Mouse (Mus musculus) ES-E14 (cell line): Measurements from ENCODE around the gene Dzip1. TPM values are rescaled to one million over a fixed set of nuclear protein-coding genes. Genes with fewer than 3 reads are reported as not detected.

Experiments used
- DNase-seq: peaks from one replicate; pipeline ENCODE4 v3.0.0-alpha.2; 2013; ENCODE audit warnings: low read depth, low spot score
- H3K27ac ChIP-seq: 2 replicates; pipeline ENCODE4 v1.5.1; 2012; ENCODE audit warnings: low read depth, mild to moderate bottlenecking, low read length, moderate library complexity, mixed read lengths; ENCODE audit not compliant: poor library complexity, insufficient read depth, severe bottlenecking
- H3K36me3 ChIP-seq: 2 replicates; pipeline ENCODE4 v1.6.1; 2012; ENCODE audit warnings: mild to moderate bottlenecking, low read length, moderate library complexity, mixed read lengths; ENCODE audit not compliant: control insufficient read depth, poor library complexity, insufficient read depth, severe bottlenecking
- H3K4me1 ChIP-seq, 2 experiments: fragments of 150-350 bp in 1 of 2; sonication (generic) in 1 of 2; 2 replicates each; pipeline ENCODE4 v1.6.1; 2012; ENCODE audit warnings: low read length in 2 of 2, mild to moderate bottlenecking in 1 of 2, mixed read lengths in 1 of 2; ENCODE audit not compliant: control insufficient read depth in 2 of 2, insufficient read depth in 2 of 2, poor library complexity in 1 of 2
- H3K4me3 ChIP-seq, 2 experiments: fragments of 150-350 bp in 1 of 2; sonication (generic) in 1 of 2; 2 replicates each; pipeline ENCODE4 v1.5.1; 2012; ENCODE audit warnings: low read length in 2 of 2, low read depth in 1 of 2, mild to moderate bottlenecking in 1 of 2, mixed read lengths in 1 of 2; ENCODE audit not compliant: insufficient read depth in 1 of 2, poor library complexity in 1 of 2, severe bottlenecking in 1 of 2
- H3K9ac ChIP-seq: 2 replicates; pipeline ENCODE4 v1.6.1; 2012; ENCODE audit warnings: low read depth, mild to moderate bottlenecking, low read length, mixed read lengths; ENCODE audit not compliant: poor library complexity, insufficient read depth, severe bottlenecking
- H3K9me3 ChIP-seq: fragments of 150-350 bp; sonication (generic); 2 replicates; pipeline ENCODE4 v1.6.1; 2012; ENCODE audit warnings: low read depth, mild to moderate bottlenecking, low read length; ENCODE audit not compliant: control insufficient read depth, insufficient read depth
- CHD2 ChIP-seq: IDR thresholded peaks from 2 replicates; pipeline ENCODE4 v1.6.1; 2014; ENCODE audit warnings: mild to moderate bottlenecking, low read depth, low read length, inconsistent platforms
- HCFC1 ChIP-seq: IDR thresholded peaks from 2 replicates; pipeline ENCODE4 v1.6.1; 2012; ENCODE audit warnings: low read length, inconsistent platforms, borderline replicate concordance; ENCODE audit not compliant: insufficient read depth
- MAFK ChIP-seq: IDR thresholded peaks from 2 replicates; pipeline ENCODE4 v1.6.1; 2014; ENCODE audit warnings: mild to moderate bottlenecking, low read depth, low read length, inconsistent platforms; ENCODE audit not compliant: insufficient read depth
- ZC3H11A ChIP-seq: IDR thresholded peaks from 2 replicates; pipeline ENCODE4 v1.6.1; 2012; ENCODE audit warnings: low read depth, mild to moderate bottlenecking, inconsistent platforms, low read length, borderline replicate concordance
- ZNF384 ChIP-seq: IDR thresholded peaks from 2 replicates; pipeline ENCODE4 v1.6.1; 2012; ENCODE audit warnings: low read depth, low read length, inconsistent platforms
- in situ Hi-C, 2 experiments: fragments of 600-800 bp; cut with MboI; formaldehyde crosslinking; loops; one replicate each; pipeline ENCODE4 v1.15.1; 2025; ENCODE audit warnings: low sequenced_read_pairs in 2 of 2, inconsistent platforms in 1 of 2; ENCODE audit not compliant: unreplicated experiment in 2 of 2
- total RNA-seq: library from RNA; depleted of rRNA; stranded (reverse); fragments of 300-350 nt; gene quantifications from 2 replicates; pipeline ENCODE4 v1.2.3, GENCODE M21; 2012

The Dzip1 gene
- total RNA-seq, 1 experiment = 6.8 TPM

- Histone ChIP-seq H3K4me3 (no peak overlapping the region), H3K9ac (no peak overlapping the region), H3K36me3 (no peaks in the 10 kb centered on the region), H3K27ac (no peak overlapping the region), H3K9me3 (no peaks in the 10 kb centered on the region), H3K4me1 (no peaks in the 10 kb centered on the region; a peak in 1 of 4 replicates)
- no peak for DNase-seq
- TF ChIP-seq MAFK (no peak), CHD2 (no peak), ZC3H11A (no peak), ZNF384 (no peak), HCFC1 (no peak)
- in situ Hi-C loops = no loop called here
These were observed 5.5 kb upstream of the Dzip1 start for GRCm38 (mm10) chr14:118930777-118931176.

GRCm38 (mm10) chr14:118929779-118930178 lies 4.5 kb upstream of the Dzip1 start:
- DNase-seq = no peak
- in situ Hi-C loops = no loop called here
- TF ChIP-seq HCFC1 = no peak
- no peak for TF ChIP-seq ZNF384
- TF ChIP-seq CHD2 = no peak
- TF ChIP-seq ZC3H11A = no peak
- no peak for TF ChIP-seq MAFK
- Histone ChIP-seq H3K36me3 (no peaks in the 10 kb centered on the region), H3K27ac (no peak overlapping the region), H3K4me3 (no peak overlapping the region), H3K9me3 (no peaks in the 10 kb centered on the region), H3K4me1 (no peaks in the 10 kb centered on the region; a peak in 1 of 4 replicates), H3K9ac (no peak overlapping the region)

- Histone ChIP-seq H3K9me3 (no peaks in the 10 kb centered on the region), H3K4me3 (no peak overlapping the region), H3K36me3 (no peaks in the 10 kb centered on the region), H3K9ac (no peak overlapping the region), H3K27ac (no peak overlapping the region), H3K4me1 (peaks cover 0 to 2% of the 10 kb centered on the region in 2 experiments; a peak in 2 of 4 replicates)
- in situ Hi-C loops = no loop called here
- no peak for DNase-seq
- no peak for TF ChIP-seq MAFK
- no peak for TF ChIP-seq ZNF384
These were observed 3.3 kb upstream of the Dzip1 start for GRCm38 (mm10) chr14:118928565-118928964.

GRCm38 (mm10) chr14:118922667-118923184 lies 2.5 kb downstream of the Dzip1 start:
- in situ Hi-C loops = no loop called here
- no peak for DNase-seq
- no peaks in the 10 kb centered on the region; the same call in 1 of the 2 replicates for H3K36me3 ChIP-seq
- H3K4me1 ChIP-seq = peaks cover 0 to 4% of the 10 kb centered on the region in 2 experiments; a peak in 2 of 4 replicates
- H3K4me3 ChIP-seq = peak overlapping the region; percentile 35 to 54
- H3K9ac ChIP-seq = no peak overlapping the region
- no peak overlapping the region for H3K27ac ChIP-seq
- TF ChIP-seq ZC3H11A (no peak), ZNF384 (no peak), MAFK (no peak), CHD2 (no peak), HCFC1 (no peak)
- no peaks in the 10 kb centered on the region for H3K9me3 ChIP-seq

- TF ChIP-seq ZC3H11A (no peak), HCFC1 (no peak), ZNF384 (no peak), CHD2 (no peak), MAFK (no peak)
- in situ Hi-C loops = no loop called here
These were observed 3.0 kb downstream of the Dzip1 start for GRCm38 (mm10) chr14:118922251-118922650.

More at GRCm38 (mm10) chr14:118922251-118922650, 3.0 kb downstream of the Dzip1 start:
- Histone ChIP-seq H3K4me1 (peaks cover 0 to 4% of the 10 kb centered on the region in 2 experiments; a peak in 2 of 4 replicates), H3K9ac (no peak overlapping the region), H3K9me3 (no peaks in the 10 kb centered on the region), H3K36me3 (peaks cover 1% of the 10 kb centered on the region; the same call in 1 of the 2 replicates), H3K4me3 (peak overlapping the region; percentile 35 to 54; a peak in 3 of 4 replicates), H3K27ac (no peak overlapping the region)
- no peak for DNase-seq
